Mouse (Mus musculus): ENCODE measurements around the gene Gm20388. TPM values are rescaled to one million over a fixed set of nuclear protein-coding genes. Genes with fewer than 3 reads are reported as not detected.

Gm20388 gene
- polyA plus RNA-seq, 2 experiments: 8.5 TPM; not detected in 1

DNA sequence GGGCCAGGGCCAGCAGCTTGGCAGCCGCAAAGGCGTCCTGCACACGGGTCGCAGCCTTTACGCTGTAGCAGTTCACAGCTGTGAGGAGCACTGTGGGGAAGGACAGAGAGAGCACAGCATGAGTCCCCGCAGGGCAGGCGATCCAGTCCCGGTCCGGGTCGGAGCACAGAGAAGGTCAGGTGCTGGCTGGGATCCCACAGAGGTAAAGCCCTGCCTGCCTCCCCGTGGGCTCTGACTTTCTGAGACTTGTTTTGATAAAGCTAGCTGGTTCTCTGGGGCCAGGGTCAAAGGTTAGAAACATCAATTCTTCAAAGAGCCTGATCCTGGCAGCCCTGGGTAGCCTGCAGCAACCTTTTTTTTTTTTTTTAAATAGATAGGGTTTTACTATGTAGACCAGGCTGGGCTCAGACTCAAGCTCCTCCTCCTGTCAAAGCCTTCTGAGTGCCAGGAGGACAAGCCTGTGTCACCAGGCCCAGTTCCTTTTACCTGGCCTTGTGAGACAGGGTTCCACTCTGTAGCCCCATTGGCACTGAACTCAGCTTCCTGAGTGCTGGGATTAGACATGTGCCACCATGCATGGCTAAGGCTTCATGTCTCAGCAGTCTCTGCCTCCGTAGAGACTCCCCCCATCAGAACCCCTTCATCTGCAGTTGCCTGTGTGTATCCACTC is 1986.0 kb downstream of the Gm20388 start:
- WGBS (ENCODE audit: insufficient replicate concordance): 78% methylated on average over 12 of the region's 12 CpGs
- Histone ChIP-seq H3K4me3 (ENCODE audit: insufficient read depth in 1 of 2, low read depth in 2 of 2, low read length in 2 of 2) (no peak overlapping the region), H3K27ac (peak overlapping the region; percentile 99), H3K9me3 (ENCODE audit: control insufficient read depth, low read length) (no peaks in the 10 kb centered on the region), H3K36me3 (replicated peaks; ENCODE audit: control insufficient read depth, insufficient read depth, low read depth) (peaks cover 38% of the 10 kb centered on the region), H3K4me2 (ENCODE audit: low read depth) (peak overlapping the region; percentile 93), H3K9ac (replicated peaks) (peak overlapping the region; percentile 90), H3K27me3 (ENCODE audit: control insufficient read depth, insufficient read depth, low read length) (no peaks in the 10 kb centered on the region), H3K4me1 (replicated peaks; ENCODE audit: control insufficient read depth in 2 of 2, insufficient read depth in 2 of 2, low read length in 1 of 2) (peaks cover 43 to 47% of the 10 kb centered on the region in 2 experiments)
- ATAC-seq (ENCODE audit: insufficient read depth) (no peak), DNase-seq (ENCODE audit: low read depth in 3 of 3, low spot score in 3 of 3) (no peak)
- TF ChIP-seq CTCF (IDR thresholded peaks at IDR 0.05; ENCODE audit: low read depth) (no peak), EP300 (IDR thresholded peaks at IDR 0.05; ENCODE audit: low read depth) (no peak)

DNA sequence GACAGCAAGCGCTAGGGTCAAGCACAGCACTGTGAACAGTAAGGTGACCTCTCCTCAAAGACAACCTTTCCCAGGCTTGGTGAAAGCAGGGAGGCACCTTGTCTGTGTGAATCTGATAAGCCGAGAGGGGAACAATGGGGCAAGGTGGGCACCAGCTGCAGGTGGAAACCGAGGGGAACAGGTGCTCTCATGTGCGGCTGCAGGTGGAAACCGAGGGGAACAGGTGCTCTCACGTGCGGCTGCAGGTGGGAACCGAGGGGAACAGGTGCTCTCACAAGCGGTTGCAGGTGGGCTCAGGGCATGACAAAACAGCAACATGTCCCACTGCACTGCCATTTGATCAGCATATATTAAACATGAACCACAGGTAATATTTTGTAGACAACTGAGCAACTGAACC is 1986.6 kb downstream of the Gm20388 start:
- WGBS (ENCODE audit: insufficient replicate concordance): 66% methylated on average over 9 of the region's 9 CpGs
- DNase-seq (ENCODE audit: low read depth in 3 of 3, low spot score in 3 of 3) (no peak), ATAC-seq (ENCODE audit: insufficient read depth) (no peak)
- peaks cover 38% of the 10 kb centered on the region for H3K36me3 ChIP-seq (replicated peaks; ENCODE audit: control insufficient read depth, insufficient read depth, low read depth)
- TF ChIP-seq CTCF (IDR thresholded peaks at IDR 0.05; ENCODE audit: low read depth) (no peak), EP300 (IDR thresholded peaks at IDR 0.05; ENCODE audit: low read depth) (no peak)
- peak overlapping the region; percentile 90 for H3K9ac ChIP-seq (replicated peaks)
- H3K4me3 ChIP-seq (ENCODE audit: insufficient read depth in 1 of 2, low read depth in 2 of 2, low read length in 2 of 2): peak overlapping the region; percentile 37 to 43; a peak in 1 of 4 replicates
- peaks cover 44 to 52% of the 10 kb centered on the region in 2 experiments for H3K4me1 ChIP-seq (replicated peaks; ENCODE audit: control insufficient read depth in 2 of 2, insufficient read depth in 2 of 2, low read length in 1 of 2)
- H3K9me3 ChIP-seq (ENCODE audit: control insufficient read depth, low read length): no peaks in the 10 kb centered on the region
- H3K27me3 ChIP-seq (ENCODE audit: control insufficient read depth, insufficient read depth, low read length): no peaks in the 10 kb centered on the region
- H3K27ac ChIP-seq: peak overlapping the region; percentile 99
- peak overlapping the region; percentile 93 for H3K4me2 ChIP-seq (ENCODE audit: low read depth)

DNA sequence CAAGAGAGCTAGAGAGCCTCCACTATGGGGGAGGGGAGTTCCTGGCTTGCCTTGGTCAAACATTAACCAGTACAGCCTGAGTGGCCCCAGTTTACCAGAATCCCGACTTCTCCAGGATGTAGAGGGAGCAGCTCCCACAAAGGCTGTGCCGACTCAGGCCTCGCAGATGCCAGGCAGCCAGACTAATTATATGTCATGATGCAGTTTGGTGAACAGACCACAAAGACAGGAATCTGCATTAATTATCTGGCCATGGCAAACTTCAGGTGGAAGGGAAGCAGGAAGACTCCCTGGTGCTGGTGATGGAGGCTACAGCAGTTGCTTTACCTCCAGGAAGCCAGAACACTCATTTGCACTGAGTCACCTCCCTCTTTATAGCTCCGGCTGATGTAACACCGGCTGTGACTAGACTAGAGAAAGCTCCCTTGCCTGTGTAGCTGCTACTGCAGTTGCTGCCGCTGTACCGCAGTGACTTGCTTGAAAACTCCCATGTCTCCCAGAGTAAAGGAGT is 1987.3 kb downstream of the Gm20388 start:
- peak; percentile 32 for ATAC-seq (ENCODE audit: insufficient read depth)
- Histone ChIP-seq H3K9me3 (ENCODE audit: control insufficient read depth, low read length) (no peaks in the 10 kb centered on the region), H3K36me3 (replicated peaks; ENCODE audit: control insufficient read depth, insufficient read depth, low read depth) (peaks cover 37% of the 10 kb centered on the region), H3K4me3 (ENCODE audit: insufficient read depth in 1 of 2, low read depth in 2 of 2, low read length in 2 of 2) (peak overlapping the region; percentile 37 to 43), H3K4me2 (ENCODE audit: low read depth) (peak overlapping the region; percentile 93), H3K27ac (peak overlapping the region; percentile 99), H3K4me1 (replicated peaks; ENCODE audit: control insufficient read depth in 2 of 2, insufficient read depth in 2 of 2, low read length in 1 of 2) (peaks cover 44 to 52% of the 10 kb centered on the region in 2 experiments), H3K9ac (replicated peaks) (peak overlapping the region; percentile 90), H3K27me3 (ENCODE audit: control insufficient read depth, insufficient read depth, low read length) (no peaks in the 10 kb centered on the region)
- 50% methylated on average over 7 of the region's 7 CpGs for WGBS (ENCODE audit: insufficient replicate concordance)
- no peak for TF ChIP-seq EP300 (IDR thresholded peaks at IDR 0.05; ENCODE audit: low read depth)
- TF ChIP-seq CTCF (IDR thresholded peaks at IDR 0.05; ENCODE audit: low read depth): no peak
- peak in 1 of 3 experiments; percentile 51 for DNase-seq (ENCODE audit: low read depth in 3 of 3, low spot score in 3 of 3)

DNA sequence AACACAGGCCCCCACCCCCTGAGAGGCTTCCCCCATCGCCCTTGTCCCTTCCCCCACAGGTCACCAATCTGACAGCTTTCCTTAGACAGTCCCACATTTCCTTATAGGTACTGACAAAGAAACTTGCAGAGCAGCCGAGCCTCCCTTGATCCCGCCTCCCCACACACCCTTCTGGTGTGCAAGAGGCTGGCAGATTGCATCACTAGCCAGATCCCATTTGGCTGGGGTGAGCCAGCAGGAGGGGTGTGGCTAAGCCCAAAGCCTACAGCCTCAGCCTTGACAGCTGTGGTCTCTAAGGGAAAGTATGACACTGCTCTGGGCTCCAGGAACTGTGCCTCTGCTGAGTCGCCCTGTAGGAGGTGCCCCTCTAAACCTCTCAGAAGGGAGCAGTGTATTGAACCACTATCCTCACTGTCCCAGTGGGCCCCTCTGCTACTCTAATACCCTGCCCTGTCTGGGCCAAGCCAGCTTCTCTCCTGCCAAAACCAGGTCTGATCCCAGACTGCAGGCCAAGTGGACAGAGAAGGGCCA is 1987.8 kb downstream of the Gm20388 start:
- ATAC-seq (ENCODE audit: insufficient read depth): peak; percentile 85
- H3K9ac ChIP-seq (replicated peaks): peak overlapping the region; percentile 90
- H3K4me1 ChIP-seq (replicated peaks; ENCODE audit: control insufficient read depth in 2 of 2, insufficient read depth in 2 of 2, low read length in 1 of 2): peaks cover 44 to 52% of the 10 kb centered on the region in 2 experiments
- peak overlapping the region; percentile 93 for H3K4me2 ChIP-seq (ENCODE audit: low read depth)
- H3K4me3 ChIP-seq (ENCODE audit: insufficient read depth in 1 of 2, low read depth in 2 of 2, low read length in 2 of 2): peak overlapping the region; percentile 37 to 57
- no peaks in the 10 kb centered on the region for H3K9me3 ChIP-seq (ENCODE audit: control insufficient read depth, low read length)
- no peaks in the 10 kb centered on the region for H3K27me3 ChIP-seq (ENCODE audit: control insufficient read depth, insufficient read depth, low read length)
- TF ChIP-seq CTCF (IDR thresholded peaks at IDR 0.05; ENCODE audit: low read depth): peak; percentile 55
- peak; percentile 45; the same call in 1 of the 2 replicates for TF ChIP-seq EP300 (IDR thresholded peaks at IDR 0.05; ENCODE audit: low read depth)
- peak overlapping the region; percentile 99 for H3K27ac ChIP-seq
- WGBS (ENCODE audit: insufficient replicate concordance): 6% methylated on average over 4 of the region's 4 CpGs
- peak; percentile 92 to 95 (median 95) for DNase-seq (ENCODE audit: low read depth in 3 of 3, low spot score in 3 of 3)
- peaks cover 32% of the 10 kb centered on the region for H3K36me3 ChIP-seq (replicated peaks; ENCODE audit: control insufficient read depth, insufficient read depth, low read depth)

All from liver, embryonic 14.5 days (tissue).